Mouse (Mus musculus) ES-Bruce4 (cell line): ENCODE data around the gene Jaml. TPM values are rescaled to one million over a fixed set of nuclear protein-coding genes. Genes with fewer than 3 reads are reported as not detected.
A peak's percentile ranks its signal among the peaks of the same experiment; 100 is the strongest.

Experiments
- H3K27ac ChIP-seq: 2 replicates; pipeline ENCODE4 v1.5.1; 2012; ENCODE audit warnings: low read length, inconsistent platforms; ENCODE audit not compliant: insufficient read depth
- H3K27me3 ChIP-seq: 2 replicates; pipeline ENCODE4 v1.6.1; 2012; ENCODE audit warnings: mild to moderate bottlenecking, low read length, inconsistent platforms; ENCODE audit not compliant: control insufficient read depth, poor library complexity, insufficient read depth, severe bottlenecking
- H3K36me3 ChIP-seq: 2 replicates; pipeline ENCODE4 v1.6.1; 2012; ENCODE audit warnings: inconsistent platforms, mild to moderate bottlenecking, low read length, moderate library complexity; ENCODE audit not compliant: control insufficient read depth, poor library complexity, insufficient read depth, severe bottlenecking
- H3K4me1 ChIP-seq: one replicate; pipeline ENCODE4 v1.8.1; 2011; ENCODE audit warnings: low read length; ENCODE audit not compliant: control insufficient read depth, insufficient read depth
- H3K4me3 ChIP-seq: 2 replicates; pipeline ENCODE4 v1.5.1; 2011; ENCODE audit warnings: low read depth, mild to moderate bottlenecking, low read length
- H3K9ac ChIP-seq: 2 replicates; pipeline ENCODE4 v1.6.1; 2012; ENCODE audit warnings: low read depth, mild to moderate bottlenecking, inconsistent platforms; ENCODE audit not compliant: poor library complexity, severe bottlenecking
- H3K9me3 ChIP-seq: replicated peaks from 2 replicates; pipeline ENCODE4 v1.6.1; 2012; ENCODE audit warnings: mild to moderate bottlenecking, low read length, inconsistent platforms; ENCODE audit not compliant: control insufficient read depth, poor library complexity, insufficient read depth, severe bottlenecking
- CTCF ChIP-seq: IDR thresholded peaks from one replicate; pipeline ENCODE4 v1.8.1; 2011; ENCODE audit warnings: low read depth, low read length
- EP300 ChIP-seq: IDR thresholded peaks from 2 replicates; pipeline ENCODE4 v1.6.1; 2011; ENCODE audit warnings: low read depth, low read length; ENCODE audit not compliant: insufficient read depth
- POLR2A ChIP-seq: IDR thresholded peaks from one replicate; pipeline ENCODE4 v1.8.1; 2011; ENCODE audit warnings: low read length; ENCODE audit not compliant: insufficient read depth
- polyA plus RNA-seq: library from polyadenylated mRNA; stranded (reverse); fragments of >200 nt; gene quantifications from 2 replicates; pipeline ENCODE4 v1.2.4, GENCODE M21; 2011; ENCODE audit warnings: low read depth; ENCODE audit not compliant: missing spikeins, insufficient read depth, insufficient read length

The Jaml gene
- polyA plus RNA-seq, 1 experiment: not detected

GRCm38 (mm10) chr9:45098426-45098825 is 19.4 kb downstream of the Jaml start:
- Histone ChIP-seq H3K4me3 (no peak overlapping the region), H3K9me3 (no peaks in the 10 kb centered on the region), H3K36me3 (no peaks in the 10 kb centered on the region), H3K27me3 (no peaks in the 10 kb centered on the region), H3K4me1 (no peaks in the 10 kb centered on the region), H3K27ac (no peak overlapping the region), H3K9ac (no peak overlapping the region)
- TF ChIP-seq POLR2A (no peak), EP300 (no peak), CTCF (no peak)

GRCm38 (mm10) chr9:45102528-45102927 is 23.5 kb downstream of the Jaml start:
- Histone ChIP-seq H3K4me3 (no peak overlapping the region), H3K27ac (no peak overlapping the region)

GRCm38 (mm10) chr9:45103211-45103979 is 24.4 kb downstream of the Jaml start:
- Histone ChIP-seq H3K27me3 (no peaks in the 10 kb centered on the region; the same call in 1 of the 2 replicates), H3K9ac (no peak overlapping the region), H3K9me3 (no peaks in the 10 kb centered on the region), H3K4me1 (no peaks in the 10 kb centered on the region), H3K4me3 (no peak overlapping the region), H3K27ac (no peak overlapping the region), H3K36me3 (no peaks in the 10 kb centered on the region)
- TF ChIP-seq EP300 (no peak), POLR2A (no peak), CTCF (no peak)

More at GRCm38 (mm10) chr9:45102528-45102927, 23.5 kb downstream of the Jaml start:
- Histone ChIP-seq H3K27me3 (no peaks in the 10 kb centered on the region; the same call in 1 of the 2 replicates), H3K36me3 (no peaks in the 10 kb centered on the region), H3K4me1 (no peaks in the 10 kb centered on the region), H3K9me3 (no peaks in the 10 kb centered on the region), H3K9ac (no peak overlapping the region)
- TF ChIP-seq CTCF: no peak
- TF ChIP-seq EP300: no peak
- TF ChIP-seq POLR2A: no peak

- no peaks in the 10 kb centered on the region for H3K4me1 ChIP-seq
- no peak overlapping the region for H3K27ac ChIP-seq
- H3K36me3 ChIP-seq: no peaks in the 10 kb centered on the region
- no peak overlapping the region for H3K4me3 ChIP-seq
- H3K27me3 ChIP-seq: no peaks in the 10 kb centered on the region; the same call in 1 of the 2 replicates
- H3K9me3 ChIP-seq: no peaks in the 10 kb centered on the region
- no peak overlapping the region for H3K9ac ChIP-seq
- TF ChIP-seq POLR2A (no peak), EP300 (no peak), CTCF (no peak)
These were observed 26.8 kb downstream of the Jaml start for GRCm38 (mm10) chr9:45105596-45106374.

GRCm38 (mm10) chr9:45115706-45116105 is 36.7 kb downstream of the Jaml start:
- no peak for TF ChIP-seq CTCF
- TF ChIP-seq EP300: no peak
- TF ChIP-seq POLR2A: no peak
- H3K9ac ChIP-seq: no peak overlapping the region
- H3K4me1 ChIP-seq: no peaks in the 10 kb centered on the region
- no peaks in the 10 kb centered on the region for H3K36me3 ChIP-seq
- H3K27me3 ChIP-seq: no peaks in the 10 kb centered on the region
- H3K9me3 ChIP-seq: no peaks in the 10 kb centered on the region
- H3K27ac ChIP-seq: no peak overlapping the region
- H3K4me3 ChIP-seq: peak overlapping the region; percentile 16

GRCm38 (mm10) chr9:45116819-45117218 is 37.8 kb downstream of the Jaml start:
- Histone ChIP-seq H3K36me3 (no peaks in the 10 kb centered on the region), H3K9ac (no peak overlapping the region), H3K27me3 (no peaks in the 10 kb centered on the region), H3K27ac (no peak overlapping the region), H3K9me3 (no peaks in the 10 kb centered on the region), H3K4me1 (no peaks in the 10 kb centered on the region), H3K4me3 (no peak overlapping the region)
- TF ChIP-seq CTCF (no peak), POLR2A (no peak), EP300 (no peak)
